Mouse (Mus musculus): ENCODE results near the gene Reln. TPM values are rescaled to one million over a fixed set of nuclear protein-coding genes. Genes with fewer than 3 reads are reported as not detected.

The Reln gene
- polyA plus RNA-seq, 1 experiment from 2014 or later = 1.9 TPM

DNA sequence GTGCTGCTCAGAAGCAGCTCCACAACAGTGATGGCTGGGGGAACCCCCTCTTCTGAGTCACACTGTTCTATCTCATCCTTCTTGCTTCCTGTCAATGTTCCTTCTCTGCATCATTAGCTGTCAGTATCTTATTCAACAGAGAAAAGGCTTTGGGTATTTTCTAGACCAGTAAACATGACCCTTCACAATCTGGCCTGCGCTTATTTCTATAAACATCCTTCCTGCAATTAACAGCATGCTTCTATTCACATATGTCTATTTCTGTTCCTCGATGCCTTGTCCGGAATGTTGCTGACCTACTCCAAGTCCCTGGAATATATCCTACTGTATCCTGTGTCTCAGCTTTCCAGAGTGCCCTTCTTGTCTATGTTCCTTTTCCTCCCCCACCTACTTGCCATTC is 89.2 kb downstream of the Reln start:
- Histone ChIP-seq H3K9ac (ENCODE audit: low read length) (no peak overlapping the region), H3K27me3 (ENCODE audit: control insufficient read depth, insufficient read depth, low read length) (no peaks in the 10 kb centered on the region), H3K4me3 (ENCODE audit: low read length) (no peak overlapping the region), H3K36me3 (ENCODE audit: control insufficient read depth, insufficient read depth) (no peaks in the 10 kb centered on the region), H3K4me1 (ENCODE audit: control insufficient read depth, insufficient read depth, low read length) (no peaks in the 10 kb centered on the region), H3K9me3 (replicated peaks; ENCODE audit: control insufficient read depth, low read length) (no peaks in the 10 kb centered on the region), H3K27ac (ENCODE audit: low read length) (no peak overlapping the region), H3K4me2 (ENCODE audit: low read depth, low read length) (no peak overlapping the region)
- ATAC-seq (replicated peaks; ENCODE audit: extremely low read depth, insufficient read depth, low FRiP score) = no peak
- 75% methylated on average over 3 of the region's 3 CpGs for WGBS

DNA sequence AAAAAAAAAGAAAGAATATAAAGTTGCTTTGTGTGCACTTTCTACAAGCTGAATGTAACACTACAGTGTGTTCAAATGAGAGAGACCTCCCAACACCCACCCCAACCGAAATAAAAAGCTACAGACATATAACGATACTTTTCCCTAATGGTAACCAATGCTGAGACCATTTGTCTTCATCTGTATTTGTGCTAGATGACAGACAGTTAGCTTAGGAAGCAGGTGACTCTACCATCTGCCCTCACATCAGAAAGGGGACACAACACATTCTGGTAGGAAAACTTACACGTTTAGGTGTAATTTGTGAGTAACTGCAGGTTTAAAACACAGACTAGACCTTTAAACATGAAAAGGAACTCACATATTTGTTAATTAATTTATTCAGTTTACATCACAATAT is 90.6 kb downstream of the Reln start:
- Histone ChIP-seq H3K36me3 (ENCODE audit: control insufficient read depth, insufficient read depth) (no peaks in the 10 kb centered on the region), H3K9ac (ENCODE audit: low read length) (no peak overlapping the region), H3K27me3 (ENCODE audit: control insufficient read depth, insufficient read depth, low read length) (no peaks in the 10 kb centered on the region), H3K4me2 (ENCODE audit: low read depth, low read length) (no peak overlapping the region), H3K9me3 (replicated peaks; ENCODE audit: control insufficient read depth, low read length) (no peaks in the 10 kb centered on the region), H3K4me3 (ENCODE audit: low read length) (no peak overlapping the region), H3K27ac (ENCODE audit: low read length) (no peak overlapping the region), H3K4me1 (ENCODE audit: control insufficient read depth, insufficient read depth, low read length) (no peaks in the 10 kb centered on the region)
- 75% methylated on average over 3 of the region's 3 CpGs for WGBS
- ATAC-seq (replicated peaks; ENCODE audit: extremely low read depth, insufficient read depth, low FRiP score) = no peak

DNA sequence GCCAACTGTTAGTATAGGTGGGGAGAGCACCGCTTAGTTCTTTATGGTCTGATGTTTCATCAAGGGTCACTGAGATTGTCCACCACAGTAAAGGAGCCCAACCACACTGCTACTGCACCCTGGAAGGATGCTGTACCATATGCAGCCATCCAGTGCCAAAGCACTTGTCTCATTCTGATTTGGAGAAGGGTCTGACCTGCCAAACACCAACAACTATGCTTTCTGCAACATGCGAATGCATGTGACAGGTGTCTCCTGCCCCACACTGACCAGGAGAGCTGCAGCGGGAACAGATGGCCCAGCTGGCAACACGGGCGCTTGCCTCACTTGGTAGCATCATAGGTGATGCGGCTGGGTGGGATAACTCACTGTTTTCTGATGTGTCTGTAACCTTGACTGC is 91.2 kb downstream of the Reln start:
- WGBS = 90% methylated on average over 6 of the region's 6 CpGs
- ATAC-seq (replicated peaks; ENCODE audit: extremely low read depth, insufficient read depth, low FRiP score) = no peak

DNA sequence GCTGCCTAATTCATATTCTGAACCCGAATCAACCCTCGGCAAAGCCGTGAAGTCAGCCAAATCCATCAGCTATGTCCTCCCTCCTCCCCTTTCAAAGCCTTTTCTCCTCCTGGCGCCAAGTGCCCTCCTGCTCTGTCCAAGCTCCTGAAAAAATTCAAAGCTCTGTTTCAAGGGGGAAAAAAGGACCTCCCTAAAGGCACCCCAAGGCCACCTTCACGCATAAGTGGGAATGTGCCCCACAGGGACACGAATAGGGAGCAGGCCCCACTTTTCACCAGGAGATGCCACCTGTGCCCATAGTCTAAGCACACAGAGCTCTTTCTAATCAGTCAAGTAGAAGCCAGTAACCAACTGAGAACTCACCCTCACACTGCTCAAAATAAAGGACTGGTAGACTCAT is 96.7 kb downstream of the Reln start:
- H3K27me3 ChIP-seq (ENCODE audit: control insufficient read depth, insufficient read depth, low read length) = no peaks in the 10 kb centered on the region
- H3K4me3 ChIP-seq (ENCODE audit: low read length) = no peak overlapping the region
- H3K9ac ChIP-seq (ENCODE audit: low read length) = no peak overlapping the region
- H3K36me3 ChIP-seq (ENCODE audit: control insufficient read depth, insufficient read depth) = no peaks in the 10 kb centered on the region
- no peak overlapping the region for H3K27ac ChIP-seq (ENCODE audit: low read length)
- no peaks in the 10 kb centered on the region for H3K9me3 ChIP-seq (replicated peaks; ENCODE audit: control insufficient read depth, low read length)
- 73% methylated on average over 6 of the region's 6 CpGs for WGBS
- H3K4me1 ChIP-seq (ENCODE audit: control insufficient read depth, insufficient read depth, low read length) = no peaks in the 10 kb centered on the region
- no peak for ATAC-seq (replicated peaks; ENCODE audit: extremely low read depth, insufficient read depth, low FRiP score)
- H3K4me2 ChIP-seq (ENCODE audit: low read depth, low read length) = no peak overlapping the region

More for the DNA sequence above, 91.2 kb downstream of the Reln start:
- Histone ChIP-seq H3K4me2 (ENCODE audit: low read depth, low read length) (no peak overlapping the region), H3K27ac (ENCODE audit: low read length) (no peak overlapping the region), H3K27me3 (ENCODE audit: control insufficient read depth, insufficient read depth, low read length) (no peaks in the 10 kb centered on the region), H3K9me3 (replicated peaks; ENCODE audit: control insufficient read depth, low read length) (no peaks in the 10 kb centered on the region), H3K36me3 (ENCODE audit: control insufficient read depth, insufficient read depth) (no peaks in the 10 kb centered on the region), H3K4me1 (ENCODE audit: control insufficient read depth, insufficient read depth, low read length) (no peaks in the 10 kb centered on the region), H3K4me3 (ENCODE audit: low read length) (no peak overlapping the region), H3K9ac (ENCODE audit: low read length) (no peak overlapping the region)

DNA sequence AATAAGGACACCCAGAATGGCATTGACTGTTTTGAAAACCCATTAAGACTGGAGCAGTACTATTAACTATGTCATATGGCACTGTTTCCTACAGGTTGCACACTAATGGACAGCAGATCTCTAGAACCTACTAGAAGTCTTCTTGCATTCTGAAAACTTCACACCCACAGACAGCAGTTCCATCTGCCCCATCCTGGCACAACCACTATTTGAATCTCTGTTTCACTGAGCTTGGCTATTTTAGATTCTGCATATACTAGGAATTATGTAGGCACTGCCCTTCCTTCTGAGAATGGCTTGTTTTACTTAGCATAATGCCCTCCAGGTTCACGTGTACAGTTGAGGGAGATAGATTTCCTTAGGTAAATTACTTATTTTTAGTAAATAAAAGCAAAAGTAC is 99.4 kb downstream of the Reln start:
- 70% methylated on average over 1 of the region's 1 CpGs for WGBS
- no peak overlapping the region for H3K9ac ChIP-seq (ENCODE audit: low read length)
- no peaks in the 10 kb centered on the region for H3K36me3 ChIP-seq (ENCODE audit: control insufficient read depth, insufficient read depth)
- no peaks in the 10 kb centered on the region for H3K27me3 ChIP-seq (ENCODE audit: control insufficient read depth, insufficient read depth, low read length)
- H3K27ac ChIP-seq (ENCODE audit: low read length) = no peak overlapping the region
- H3K4me2 ChIP-seq (ENCODE audit: low read depth, low read length) = no peak overlapping the region
- no peak for ATAC-seq (replicated peaks; ENCODE audit: extremely low read depth, insufficient read depth, low FRiP score)
- no peaks in the 10 kb centered on the region for H3K4me1 ChIP-seq (ENCODE audit: control insufficient read depth, insufficient read depth, low read length)
- H3K4me3 ChIP-seq (ENCODE audit: low read length) = no peak overlapping the region
- H3K9me3 ChIP-seq (replicated peaks; ENCODE audit: control insufficient read depth, low read length) = no peaks in the 10 kb centered on the region

DNA sequence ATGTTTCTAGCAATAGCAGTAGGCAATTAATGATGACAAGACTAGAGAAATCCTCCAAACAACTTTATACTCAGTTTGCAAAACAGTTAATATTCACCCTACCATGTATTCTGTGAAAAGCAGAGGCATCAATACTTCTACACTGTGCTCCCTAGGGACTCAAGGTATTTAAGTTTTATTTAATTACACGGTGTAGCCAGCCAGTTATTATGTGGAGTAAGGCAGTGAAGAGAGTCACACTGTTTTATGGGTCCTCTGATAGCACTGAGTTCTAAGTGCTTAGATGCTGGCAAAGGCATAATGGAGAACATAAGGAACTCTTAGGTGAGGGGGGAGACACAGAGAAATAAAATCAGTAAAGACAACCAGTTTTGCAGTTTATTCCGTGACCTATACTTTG is 101.0 kb downstream of the Reln start:
- no peak overlapping the region for H3K27ac ChIP-seq (ENCODE audit: low read length)
- H3K9ac ChIP-seq (ENCODE audit: low read length) = no peak overlapping the region
- no peaks in the 10 kb centered on the region for H3K27me3 ChIP-seq (ENCODE audit: control insufficient read depth, insufficient read depth, low read length)
- no peak overlapping the region for H3K4me2 ChIP-seq (ENCODE audit: low read depth, low read length)
- H3K4me3 ChIP-seq (ENCODE audit: low read length) = no peak overlapping the region
- no peaks in the 10 kb centered on the region for H3K36me3 ChIP-seq (ENCODE audit: control insufficient read depth, insufficient read depth)
- H3K9me3 ChIP-seq (replicated peaks; ENCODE audit: control insufficient read depth, low read length) = no peaks in the 10 kb centered on the region
- no peaks in the 10 kb centered on the region for H3K4me1 ChIP-seq (ENCODE audit: control insufficient read depth, insufficient read depth, low read length)
- ATAC-seq (replicated peaks; ENCODE audit: extremely low read depth, insufficient read depth, low FRiP score) = no peak
- 86% methylated on average over 2 of the region's 2 CpGs for WGBS

DNA sequence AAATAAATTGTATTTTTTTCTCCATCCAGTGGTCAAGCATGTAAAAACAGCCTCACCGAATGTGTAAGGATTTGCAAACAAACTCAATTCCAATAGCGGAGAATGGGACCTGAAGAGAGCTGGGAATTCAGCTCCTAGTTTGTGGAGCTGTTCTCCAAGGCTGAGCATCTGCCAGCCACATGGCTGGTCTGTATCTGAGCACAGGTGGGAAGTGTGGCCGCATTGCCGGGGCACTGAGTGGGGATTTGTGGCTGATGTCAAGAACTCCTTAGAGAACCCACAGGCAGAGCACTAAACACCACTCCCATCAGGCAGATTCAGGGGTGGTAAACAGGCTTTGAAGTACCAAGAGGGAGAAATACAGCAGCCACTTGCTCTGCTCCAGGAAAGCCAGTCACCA is 102.9 kb downstream of the Reln start:
- whole genome bisulfite sequencing = 74% methylated on average over 4 of the region's 4 CpGs
- Histone ChIP-seq H3K27ac (ENCODE audit: low read length) (no peak overlapping the region), H3K9me3 (replicated peaks; ENCODE audit: control insufficient read depth, low read length) (no peaks in the 10 kb centered on the region), H3K36me3 (ENCODE audit: control insufficient read depth, insufficient read depth) (no peaks in the 10 kb centered on the region), H3K27me3 (ENCODE audit: control insufficient read depth, insufficient read depth, low read length) (no peaks in the 10 kb centered on the region), H3K4me1 (ENCODE audit: control insufficient read depth, insufficient read depth, low read length) (no peaks in the 10 kb centered on the region), H3K9ac (ENCODE audit: low read length) (no peak overlapping the region), H3K4me3 (ENCODE audit: low read length) (no peak overlapping the region), H3K4me2 (ENCODE audit: low read depth, low read length) (no peak overlapping the region)
- ATAC-seq (replicated peaks; ENCODE audit: extremely low read depth, insufficient read depth, low FRiP score) = no peak

DNA sequence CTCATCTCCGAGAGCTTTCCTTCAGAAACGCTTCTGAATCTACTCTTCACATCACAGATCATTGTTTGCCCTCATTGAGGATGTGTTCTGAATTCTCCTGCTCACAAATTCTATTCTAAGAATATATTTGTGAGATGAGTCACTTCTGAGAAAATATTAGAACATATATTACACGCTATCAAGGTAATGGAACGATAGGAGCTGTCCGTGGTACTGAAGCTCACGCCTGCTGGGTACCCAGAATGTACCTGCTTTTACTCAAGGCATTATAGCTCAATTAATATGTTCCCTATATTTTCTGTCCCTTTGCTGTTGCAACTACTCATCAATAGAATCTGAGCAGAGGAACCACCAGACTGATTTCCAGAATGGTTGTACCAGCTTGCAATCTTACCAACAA is 107.7 kb downstream of the Reln start:
- 55% methylated on average over 6 of the region's 6 CpGs for WGBS

DNA sequence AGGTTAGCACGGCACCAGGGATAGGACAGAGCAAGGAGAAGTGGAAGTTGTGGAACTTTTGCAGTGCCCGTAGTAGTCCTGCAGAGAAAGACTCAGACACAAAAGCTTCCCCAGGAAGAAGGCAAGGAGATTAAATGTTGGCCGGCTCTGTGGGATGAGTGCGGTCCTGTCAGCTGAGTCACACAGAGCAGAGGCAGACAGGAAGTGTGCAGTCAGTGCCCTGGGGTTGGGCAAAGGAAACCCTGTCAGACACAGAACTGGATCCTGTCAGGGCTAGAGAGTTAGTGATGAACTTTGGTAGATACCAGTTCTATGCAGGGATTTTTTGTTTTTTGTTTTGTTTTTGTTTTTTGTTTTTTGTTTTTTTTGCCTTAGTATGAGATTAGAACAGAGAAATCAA is 120.0 kb downstream of the Reln start:
- Histone ChIP-seq H3K9ac (ENCODE audit: low read length) (no peak overlapping the region), H3K4me2 (ENCODE audit: low read depth, low read length) (no peak overlapping the region), H3K36me3 (ENCODE audit: control insufficient read depth, insufficient read depth) (no peaks in the 10 kb centered on the region), H3K27me3 (ENCODE audit: control insufficient read depth, insufficient read depth, low read length) (no peaks in the 10 kb centered on the region), H3K4me3 (ENCODE audit: low read length) (no peak overlapping the region), H3K9me3 (replicated peaks; ENCODE audit: control insufficient read depth, low read length) (no peaks in the 10 kb centered on the region), H3K4me1 (ENCODE audit: control insufficient read depth, insufficient read depth, low read length) (no peaks in the 10 kb centered on the region), H3K27ac (ENCODE audit: low read length) (no peak overlapping the region)
- 44% methylated on average over 4 of the region's 4 CpGs for WGBS
- no peak; the same call in 1 of the 2 replicates for ATAC-seq (replicated peaks; ENCODE audit: extremely low read depth, insufficient read depth, low FRiP score)

More for the DNA sequence above, 107.7 kb downstream of the Reln start:
- H3K4me3 ChIP-seq (ENCODE audit: low read length) = no peak overlapping the region
- ATAC-seq (replicated peaks; ENCODE audit: extremely low read depth, insufficient read depth, low FRiP score) = no peak
- H3K9me3 ChIP-seq (replicated peaks; ENCODE audit: control insufficient read depth, low read length) = no peaks in the 10 kb centered on the region
- no peak overlapping the region for H3K9ac ChIP-seq (ENCODE audit: low read length)
- no peak overlapping the region for H3K27ac ChIP-seq (ENCODE audit: low read length)
- no peaks in the 10 kb centered on the region for H3K36me3 ChIP-seq (ENCODE audit: control insufficient read depth, insufficient read depth)
- H3K4me1 ChIP-seq (ENCODE audit: control insufficient read depth, insufficient read depth, low read length) = no peaks in the 10 kb centered on the region
- H3K27me3 ChIP-seq (ENCODE audit: control insufficient read depth, insufficient read depth, low read length) = no peaks in the 10 kb centered on the region
- H3K4me2 ChIP-seq (ENCODE audit: low read depth, low read length) = no peak overlapping the region

DNA sequence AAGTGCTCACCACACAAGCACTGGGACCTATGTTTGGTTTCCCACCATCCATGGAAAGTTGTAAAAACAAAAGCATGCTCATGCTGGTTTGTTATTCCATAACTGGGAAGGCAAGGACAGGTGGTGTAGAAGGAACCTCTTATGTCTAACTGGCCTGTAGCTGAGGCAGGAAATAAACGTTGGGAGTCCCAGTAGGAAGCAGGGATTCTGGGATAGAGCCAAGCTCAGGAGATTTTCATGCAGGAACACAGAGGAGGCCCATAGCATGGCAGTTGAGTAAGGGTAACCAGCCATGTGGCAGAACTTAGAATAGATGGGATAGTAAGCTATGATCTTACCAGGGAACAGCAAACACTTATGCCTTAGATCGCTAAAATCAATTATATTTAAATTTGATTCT is 120.6 kb downstream of the Reln start:
- no peaks in the 10 kb centered on the region for H3K4me1 ChIP-seq (ENCODE audit: control insufficient read depth, insufficient read depth, low read length)

More for the DNA sequence above, 120.6 kb downstream of the Reln start:
- Histone ChIP-seq H3K4me3 (ENCODE audit: low read length) (no peak overlapping the region), H3K9me3 (replicated peaks; ENCODE audit: control insufficient read depth, low read length) (no peaks in the 10 kb centered on the region), H3K27me3 (ENCODE audit: control insufficient read depth, insufficient read depth, low read length) (no peaks in the 10 kb centered on the region), H3K36me3 (ENCODE audit: control insufficient read depth, insufficient read depth) (no peaks in the 10 kb centered on the region), H3K4me2 (ENCODE audit: low read depth, low read length) (no peak overlapping the region), H3K9ac (ENCODE audit: low read length) (no peak overlapping the region), H3K27ac (ENCODE audit: low read length) (no peak overlapping the region)
- no peak for ATAC-seq (replicated peaks; ENCODE audit: extremely low read depth, insufficient read depth, low FRiP score)
- WGBS = 64% methylated on average over 2 of the region's 2 CpGs
